Mouse (Mus musculus) adipose tissue, adult 10 weeks (tissue): ENCODE data around the gene S1pr1. TPM values are rescaled to one million over a fixed set of nuclear protein-coding genes. Genes with fewer than 3 reads are reported as not detected.

ENCODE experiments used
- polyA plus RNA-seq: library from polyadenylated mRNA; stranded (reverse); fragments of 350-450 nt; fragmentation: Illumina TruSeq; extraction: RNeasy Lipid Tissue Mini Kit (QIAGEN cat#74804); gene quantifications from one replicate; pipeline ENCODE4 v1.2.3, GENCODE M21; 2014; ENCODE audit warnings: low read depth, low replicate concordance

S1pr1 gene
- 35.7 TPM for polyA plus RNA-seq

DNA sequence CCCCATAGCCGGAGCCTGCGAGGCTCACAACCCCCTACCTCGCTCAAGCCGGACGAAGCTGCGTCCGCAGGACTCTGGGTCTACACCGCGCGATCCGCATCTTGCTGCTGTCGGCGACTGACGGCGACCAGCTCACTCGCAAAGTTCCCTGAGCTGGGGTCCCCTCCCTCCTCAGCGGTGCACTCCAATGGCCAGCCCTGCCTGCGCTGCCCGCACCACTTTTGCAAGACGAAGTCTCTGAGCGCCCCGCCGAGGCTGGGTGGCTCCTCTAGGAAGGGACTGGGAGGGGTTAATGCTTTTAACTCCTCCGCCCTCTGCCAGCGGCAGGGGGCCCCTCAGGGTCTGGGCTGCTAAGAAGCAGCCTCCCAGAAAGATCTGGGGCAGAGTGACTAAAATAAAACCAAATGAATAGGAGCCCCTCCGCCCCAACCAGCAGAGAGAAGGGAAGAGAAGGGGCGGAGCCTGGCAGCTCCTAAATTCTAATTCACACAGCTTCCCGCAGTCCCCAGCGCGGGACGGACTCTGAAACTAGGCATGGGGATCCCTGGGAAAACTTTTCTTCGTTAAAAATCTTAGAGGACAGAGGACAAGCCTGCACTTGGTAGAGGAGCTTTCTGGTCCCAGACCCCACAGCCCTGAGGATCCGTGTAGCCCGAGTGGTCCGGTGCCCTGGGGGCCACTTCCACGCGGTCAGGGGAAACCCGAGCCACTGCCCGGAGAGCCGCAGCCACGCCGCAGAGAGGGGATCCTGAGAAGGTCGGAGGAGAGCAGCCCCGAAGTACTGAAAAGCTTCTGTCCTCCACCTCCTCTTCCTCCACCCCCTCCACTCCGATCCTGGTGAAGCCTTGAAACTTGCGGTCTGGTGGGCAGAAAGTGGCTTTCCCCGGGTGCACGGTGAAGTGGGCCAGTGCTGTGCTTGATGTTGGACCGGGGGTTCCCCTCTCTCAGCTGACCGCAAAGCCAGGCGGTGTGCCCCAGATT, at the start of gene S1pr1:
Gene S1pr1 (minus strand): TSS at position 402 of the 981 bp plus-strand sequence.

Other genes starting within 250 kb of the S1pr1 start
- gene Dph5, start 172.8 kb upstream of the S1pr1 start, polyA plus RNA-seq, result 8.3 TPM